11 mouse cellular contexts compared by ENCODE assay signal in the genomic region with DNA sequence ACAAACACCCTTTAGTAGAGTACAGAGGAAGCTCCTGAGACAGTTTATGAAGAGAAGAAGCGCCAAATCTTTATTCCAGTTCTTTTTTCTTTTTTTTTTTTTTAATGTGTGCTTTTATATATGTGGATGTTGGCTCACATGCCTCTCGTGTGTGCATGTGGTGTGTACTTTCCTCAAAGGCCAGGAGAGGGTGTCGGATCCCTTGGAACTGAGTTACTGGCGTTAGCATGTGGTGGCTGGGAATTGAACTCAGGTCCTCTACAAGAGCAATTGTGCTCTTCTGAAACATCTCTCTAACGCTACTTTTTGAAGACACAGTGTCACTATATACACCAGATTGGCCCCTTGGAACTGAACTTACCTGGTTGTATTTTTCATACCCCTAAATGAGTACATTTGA. TPM values are rescaled to one million over a fixed set of nuclear protein-coding genes. Genes with fewer than 3 reads are reported as not detected.
DNase-seq lines count a peak whose midpoint lies in the region; ATAC-seq and TF ChIP-seq lines count a peak whose summit lies in the region.
"Had no signal": no experiment of that assay in that cellular context is flagged by ENCODE, and none has a peak within 500 bp of the region (broad histone marks: within the 10 kb centered on the region; RNA-seq: fewer than 3 reads in every experiment).

No protein-coding gene starts in this region.

- no peak for TF ChIP-seq EP300 in CH12.LX (IDR thresholded peaks at IDR 0.05; ENCODE audit: low read length)

- ATAC-seq in forebrain, embryonic 13.5 days: no peak
- no peak for ATAC-seq in liver, embryonic 13.5 days (ENCODE audit: low read depth)
- no peak for ATAC-seq in frontal cortex, adult (ENCODE audit: low TSS enrichment)

- in situ Hi-C loops in CH12.LX (cut with MboI; ENCODE audit: low pct_ligation_motif_present, low pct_unique_long_range_greater_than_20kb, low sequenced_read_pairs): no loop called here

- no peaks in the 10 kb centered on the region for H3K27me3 ChIP-seq in CH12.LX (replicated peaks)
- H3K27me3 ChIP-seq in forebrain, embryonic 13.5 days: no peaks in the 10 kb centered on the region
- no peaks in the 10 kb centered on the region for H3K27me3 ChIP-seq in liver, embryonic 13.5 days

- H3K4me3 ChIP-seq in CH12.LX (replicated peaks in 1 of 3; ENCODE audit: low read depth in 2 of 3, low read length in 2 of 3, poor library complexity in 1 of 3): peak overlapping the region; percentile 87 to 97 (median 92)
- H3K4me3 ChIP-seq in forebrain, embryonic 13.5 days: peak overlapping the region; percentile 98
- peak overlapping the region; percentile 99 for H3K4me3 ChIP-seq in liver, embryonic 13.5 days (replicated peaks)
- H3K4me3 ChIP-seq: layer of hippocampus, adult 2 months had no signal

- peaks cover 2 to 36% of the 10 kb centered on the region in 2 experiments; a peak in 3 of 4 replicates for H3K4me1 ChIP-seq in CH12.LX (ENCODE audit: control insufficient read depth in 1 of 2, insufficient read depth in 2 of 2)
- H3K4me1 ChIP-seq in forebrain, embryonic 13.5 days: peaks cover 21% of the 10 kb centered on the region
- peaks cover 38% of the 10 kb centered on the region for H3K4me1 ChIP-seq in liver, embryonic 13.5 days (replicated peaks)

- peak in 1 of 2 experiments; percentile 28; a peak in 2 of 4 replicates for TF ChIP-seq CTCF in CH12.LX (conservative IDR thresholded peaks at IDR 0.05 in 1 of 2, IDR thresholded peaks at IDR 0.05 in 1 of 2; ENCODE audit: low read depth in 2 of 2, low read length in 2 of 2)

- 71% methylated on average over 5 of the region's 5 CpGs for WGBS in forebrain, embryonic 13.5 days
- WGBS in liver, embryonic 13.5 days (ENCODE audit: insufficient replicate concordance): 58% methylated on average over 5 of the region's 5 CpGs

- dilution Hi-C loops in CH12.LX (cut with MboI; ENCODE audit: extremely low pct_ligation_motif_present, extremely low pct_unique_long_range_greater_than_20kb, low sequenced_read_pairs): no loop called here

- TF ChIP-seq RAD21 in CH12.LX (IDR thresholded peaks at IDR 0.05; ENCODE audit: low read depth, low read length): no peak; the same call in 1 of the 2 replicates

- TF ChIP-seq POLR2A in CH12.LX (IDR thresholded peaks at IDR 0.05; ENCODE audit: low read depth, low read length): no peak

- no peaks in the 10 kb centered on the region for H3K9me3 ChIP-seq in CH12.LX (replicated peaks; ENCODE audit: low read length)
- H3K9me3 ChIP-seq in forebrain, embryonic 13.5 days (replicated peaks): no peaks in the 10 kb centered on the region
- no peaks in the 10 kb centered on the region for H3K9me3 ChIP-seq in liver, embryonic 13.5 days (replicated peaks)

- H3K79me2 ChIP-seq in CH12.LX (replicated peaks; ENCODE audit: control insufficient read depth, extremely low read depth, insufficient read depth, poor library complexity, severe bottlenecking): peaks cover 47% of the 10 kb centered on the region

- DNase-seq in 3T3-L1 (ENCODE audit: low read depth, low spot score) (peak; percentile 49), CH12.LX (ENCODE audit: extremely low read depth) (peak; percentile 45)
- DNase-seq in liver, embryonic 13.5 days: no peak
- no peak for DNase-seq in B cell, adult 2 months
- DNase-seq in cerebellum, adult 9-10 months: no peak
- DNase-seq in layer of hippocampus, postnatal 36 days: no peak
- DNase-seq: cerebellum, adult 8-10 months; right cerebral cortex, postnatal 25 days had no signal

- H3K36me3 ChIP-seq in CH12.LX (replicated peaks in 1 of 2; ENCODE audit: control insufficient read depth in 1 of 2, insufficient read depth in 1 of 2, low read length in 1 of 2): peaks cover 40 to 52% of the 10 kb centered on the region in 2 experiments
- peaks cover 52% of the 10 kb centered on the region for H3K36me3 ChIP-seq in forebrain, embryonic 13.5 days (ENCODE audit: poor library complexity, severe bottlenecking)
- H3K36me3 ChIP-seq in liver, embryonic 13.5 days: peaks cover 56% of the 10 kb centered on the region

- H3K4me2 ChIP-seq in CH12.LX (ENCODE audit: insufficient read depth, low read depth, poor library complexity, severe bottlenecking): peak overlapping the region; percentile 95
- H3K4me2 ChIP-seq in forebrain, embryonic 13.5 days: peak overlapping the region; percentile 81
- H3K4me2 ChIP-seq in liver, embryonic 13.5 days: peak overlapping the region; percentile 91

- H3K9ac ChIP-seq in CH12.LX (ENCODE audit: insufficient read depth, low read depth): peak overlapping the region; percentile 90; the same call in 1 of the 2 replicates
- peak overlapping the region; percentile 97 for H3K9ac ChIP-seq in forebrain, embryonic 13.5 days
- H3K9ac ChIP-seq in liver, embryonic 13.5 days: peak overlapping the region; percentile 99

- H3K27ac ChIP-seq in CH12.LX (ENCODE audit: insufficient read depth, low read depth): no peak overlapping the region
- H3K27ac ChIP-seq in forebrain, embryonic 13.5 days: no peak overlapping the region
- peak overlapping the region; percentile 86; the same call in 1 of the 2 replicates for H3K27ac ChIP-seq in liver, embryonic 13.5 days
- H3K27ac ChIP-seq: layer of hippocampus, adult 2 months had no signal

TF ChIP-seq in CH12.LX, 34 proteins besides CTCF, POLR2A, EP300 and RAD21:
- peak; percentile 72 for TF ChIP-seq MYC (IDR thresholded peaks at IDR 0.05; ENCODE audit: low read depth, low read length)
- TF ChIP-seq PAX5 (IDR thresholded peaks at IDR 0.05; ENCODE audit: low read length): no peak
- TF ChIP-seq JUND (conservative IDR thresholded peaks at IDR 0.05; ENCODE audit: low read depth, low read length): no peak
- TF ChIP-seq MAX (IDR thresholded peaks at IDR 0.05; ENCODE audit: low read length): peak; percentile 54; the same call in 1 of the 2 replicates
- no peak for TF ChIP-seq JUN (IDR thresholded peaks at IDR 0.05; ENCODE audit: insufficient read depth, low read depth, low read length)
- no peak for TF ChIP-seq POLR2AphosphoS2 (IDR thresholded peaks at IDR 0.05; ENCODE audit: low read depth, low read length)
- no peak for TF ChIP-seq E2F4 (IDR thresholded peaks at IDR 0.05; ENCODE audit: insufficient replicate concordance, low read depth, low read length)
- TF ChIP-seq ZKSCAN1 (IDR thresholded peaks at IDR 0.05; ENCODE audit: borderline replicate concordance, low read depth, low read length): no peak
- TF ChIP-seq BHLHE40 (IDR thresholded peaks at IDR 0.05; ENCODE audit: low read depth, low read length): peak; percentile 46; the same call in 1 of the 2 replicates

RNA-seq across cellular contexts. Expression of gene Cdc25a, which starts 2.3 kb away (rescaled TPM):
- total RNA-seq in CH12.LX (2012; rRNA removed) (32.4 and 54.6 TPM in 2 replicates), CH12.LX (2014; rRNA removed) (32.2 and 32.6 TPM in 2 replicates)
- polyA plus RNA-seq in CH12.LX (2012; ENCODE audit: insufficient read length, low read depth): 74.9 TPM in 2 replicates
- polyA plus RNA-seq in forebrain, embryonic 13.5 days (2015; fragmentation: Nextera tagmentation; extraction: Ambion mirVana): 26.1 and 28.5 TPM in 2 replicates
- 16.7 and 18.8 TPM in 2 replicates for polyA plus RNA-seq in liver, embryonic 13.5 days (2015; fragmentation: Nextera tagmentation; extraction: Ambion mirVana)
- 1 to 10 TPM; 4.4 to 5.0 TPM for total RNA-seq in layer of hippocampus, postnatal 36 days (2021)

RNA-seq across cellular contexts. Expression of gene Camp, which starts 28.2 kb away (rescaled TPM):
- total RNA-seq in CH12.LX (2012; rRNA removed) (not detected in 2 replicates), CH12.LX (2014; rRNA removed) (not detected in 2 replicates)
- polyA plus RNA-seq in CH12.LX (2012; ENCODE audit: insufficient read length, low read depth): not detected in 2 replicates
- polyA plus RNA-seq in forebrain, embryonic 13.5 days (2015; fragmentation: Nextera tagmentation; extraction: Ambion mirVana): 0.33 and 0.45 TPM in 2 replicates
- polyA plus RNA-seq in liver, embryonic 13.5 days (2015; fragmentation: Nextera tagmentation; extraction: Ambion mirVana): 39.6 and 41.2 TPM in 2 replicates
- total RNA-seq in layer of hippocampus, postnatal 36 days (2021): not detected
- total RNA-seq: layer of hippocampus, adult 2 months had no signal

RNA-seq across cellular contexts. Expression of gene Nme6, which starts 45.1 kb away (rescaled TPM):
- total RNA-seq in CH12.LX (2012; rRNA removed) (73.1 and 94.1 TPM in 2 replicates), CH12.LX (2014; rRNA removed) (98.9 and 110 TPM in 2 replicates)
- polyA plus RNA-seq in CH12.LX (2012; ENCODE audit: insufficient read length, low read depth): 65.0 and 76.2 TPM in 2 replicates
- 76.4 and 80.2 TPM in 2 replicates for polyA plus RNA-seq in forebrain, embryonic 13.5 days (2015; fragmentation: Nextera tagmentation; extraction: Ambion mirVana)
- 55.1 and 58.0 TPM in 2 replicates for polyA plus RNA-seq in liver, embryonic 13.5 days (2015; fragmentation: Nextera tagmentation; extraction: Ambion mirVana)
- 10 to 100 TPM in 1 of 2 experiments, 1 to 10 TPM in 1; 8.3 to 10.1 TPM for total RNA-seq in layer of hippocampus, postnatal 36 days (2021)

RNA-seq across cellular contexts. Expression of gene Map4, which starts 53.6 kb away (rescaled TPM):
- total RNA-seq in CH12.LX (2012; rRNA removed) (23.1 and 28.9 TPM in 2 replicates), CH12.LX (2014; rRNA removed) (13.8 and 14.4 TPM in 2 replicates)
- 40.6 and 45.8 TPM in 2 replicates for polyA plus RNA-seq in CH12.LX (2012; ENCODE audit: insufficient read length, low read depth)
- 81.7 and 90.6 TPM in 2 replicates for polyA plus RNA-seq in forebrain, embryonic 13.5 days (2015; fragmentation: Nextera tagmentation; extraction: Ambion mirVana)
- 9.0 and 12.4 TPM in 2 replicates for polyA plus RNA-seq in liver, embryonic 13.5 days (2015; fragmentation: Nextera tagmentation; extraction: Ambion mirVana)
- 100 to 1,000 TPM; 555 to 604 TPM for total RNA-seq in layer of hippocampus, postnatal 36 days (2021)

Comparison
In these comparisons a context has a peak if more than half of its experiments do, and no peak if none do; other contexts are left out.
1. DNase-seq: peak in 3T3-L1 (single experiment) and CH12.LX (single experiment); none in liver, embryonic 13.5 days (single experiment), B cell, adult 2 months (0 of 2), cerebellum, adult 9-10 months (single experiment) and layer of hippocampus, postnatal 36 days (0 of 2).
2. RNA of gene Camp, which starts 28.2 kb away (polyA plus RNA-seq): 39.6 to 41.2 TPM in liver, embryonic 13.5 days; 0.33 to 0.45 TPM in forebrain, embryonic 13.5 days and not detected in CH12.LX; every median in the first group is over 10 times any median in the second.
3. Peak in every context shown above with its lines, with median percentiles within 50 percentile points of each other: H3K4me2 ChIP-seq, H3K4me3 ChIP-seq and H3K9ac ChIP-seq.